Comparison of ENCODE assay signal across 8 mouse cellular contexts in the genomic region with DNA sequence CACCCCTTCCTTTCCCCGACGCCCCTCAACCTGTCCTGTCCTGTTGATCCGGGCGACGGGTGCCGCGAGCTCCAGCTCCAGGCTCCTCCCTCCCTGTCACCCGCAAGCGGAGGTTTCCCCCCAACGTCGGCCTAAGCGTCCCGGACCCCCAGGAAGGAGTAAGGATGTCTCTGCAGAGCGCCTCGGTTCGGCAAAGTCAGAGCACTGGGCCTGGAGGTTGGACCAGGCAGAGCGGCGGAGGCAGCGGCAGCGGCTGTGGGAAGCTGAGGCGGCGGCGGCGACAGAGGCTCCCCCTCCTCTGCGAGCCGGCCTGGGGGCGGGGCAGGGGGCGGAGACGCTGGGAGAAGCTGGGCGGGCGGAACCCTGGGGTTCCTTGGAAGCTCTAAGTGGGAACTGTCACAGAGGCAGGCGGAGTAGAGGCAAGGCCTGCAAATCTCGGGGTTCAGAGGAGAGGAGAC. TPM values are rescaled to one million over a fixed set of nuclear protein-coding genes. Genes with fewer than 3 reads are reported as not detected.
DNase-seq lines count a peak whose midpoint lies in the region; ATAC-seq and TF ChIP-seq lines count a peak whose summit lies in the region.

No protein-coding gene starts in this region.

- H3K9ac ChIP-seq in hindbrain, postnatal 0 days (replicated peaks; ENCODE audit: low read length) = peak overlapping the region; percentile 71

- TF ChIP-seq CTCF in hindbrain, postnatal 0 days (IDR thresholded peaks at IDR 0.05; ENCODE audit: low read depth) = no peak

- DNase-seq in R1 (ENCODE audit: low read depth, low spot score) = peak; percentile 87
- peak; percentile 75 to 83 for DNase-seq in cerebellum, postnatal 25 days
- peak; percentile 88 for DNase-seq in gastrocnemius, postnatal 10 days
- peak; percentile 87 for DNase-seq in hindbrain, postnatal 0 days (ENCODE audit: low spot score)
- peak; percentile 43 to 82 for DNase-seq in left cerebral cortex, postnatal 14 days (ENCODE audit: low spot score in 2 of 2)
- peak; percentile 84 for DNase-seq in right cerebral cortex, postnatal 25 days

- peaks cover 33% of the 10 kb centered on the region for H3K4me1 ChIP-seq in hindbrain, postnatal 0 days (ENCODE audit: insufficient read depth, low read length)
- H3K4me1 ChIP-seq in megakaryocyte, embryonic 14.5 days = peaks cover 62% of the 10 kb centered on the region

- H3K27me3 ChIP-seq in hindbrain, postnatal 0 days (ENCODE audit: insufficient read depth, low read length) = peaks cover 20% of the 10 kb centered on the region
- H3K27me3 ChIP-seq in megakaryocyte, embryonic 14.5 days (replicated peaks) = peaks cover 91% of the 10 kb centered on the region

- H3K9me3 ChIP-seq in hindbrain, postnatal 0 days (ENCODE audit: low read length) = no peaks in the 10 kb centered on the region
- H3K9me3 ChIP-seq in megakaryocyte, embryonic 14.5 days = peaks cover 2% of the 10 kb centered on the region; the same call in 1 of the 2 replicates

- WGBS in hindbrain, postnatal 0 days = under 1% methylated on average over 33 of the region's 33 CpGs

- H3K4me2 ChIP-seq in hindbrain, postnatal 0 days (ENCODE audit: low read depth, low read length) = peak overlapping the region; percentile 95

- H3K4me3 ChIP-seq in hindbrain, postnatal 0 days (ENCODE audit: low read length) = peak overlapping the region; percentile 60
- peak overlapping the region; percentile 90 for H3K4me3 ChIP-seq in megakaryocyte, embryonic 14.5 days (replicated peaks)

- H3K36me3 ChIP-seq in hindbrain, postnatal 0 days (ENCODE audit: insufficient read depth, low read length) = no peaks in the 10 kb centered on the region
- H3K36me3 ChIP-seq in megakaryocyte, embryonic 14.5 days (replicated peaks; ENCODE audit: low read length) = no peaks in the 10 kb centered on the region

- peak overlapping the region; percentile 92 for H3K27ac ChIP-seq in hindbrain, postnatal 0 days

- intact Hi-C loops in left cerebral cortex, postnatal 14 days (cut with DNase I) = loop anchor here (2.0 to 5.0 kb wide), 3 partner anchors 34 to 75 kb away; a partner anchor contains a TSS

- peak; percentile 13; the same call in 1 of the 2 replicates for ATAC-seq in hindbrain, postnatal 0 days
- ATAC-seq in erythroid progenitor cell, adult 5-6 weeks (replicated peaks; ENCODE audit: low FRiP score, poor library complexity, severe bottlenecking) = no peak

RNA-seq across cellular contexts. Expression of a gene that starts 1.0 kb away (rescaled TPM):
- total RNA-seq in gastrocnemius, postnatal 10 days (2021) = 10 to 100 TPM; 10.5 to 12.2 TPM
- total RNA-seq in hindbrain, postnatal 0 days (2014; rRNA removed) = 19.1 and 19.2 TPM in 2 replicates
- 3.8 and 4.4 TPM in 2 replicates for polyA plus RNA-seq in hindbrain, postnatal 0 days (2015; fragmentation: Nextera tagmentation; extraction: Ambion mirVana)
- 10 to 100 TPM; 15.4 to 20.4 TPM for total RNA-seq in left cerebral cortex, postnatal 14 days (2021)
- 0.64 TPM in 1 of 2 replicates, not detected in the other for polyA plus RNA-seq in megakaryocyte, embryonic 14.5 days (2012; ENCODE audit: insufficient read depth, low replicate concordance)
- not detected in 2 replicates for total RNA-seq in erythroid progenitor cell, adult 5-6 weeks (2015; ENCODE audit: low replicate concordance)
- not detected in 2 replicates for total RNA-seq in erythroid progenitor cell, adult 5-6 weeks (2017; ENCODE audit: low replicate concordance)

RNA-seq across cellular contexts. Expression of a gene that starts 2.7 kb away (rescaled TPM):
- total RNA-seq in gastrocnemius, postnatal 10 days (2021) = not detected
- 0.16 and 0.72 TPM in 2 replicates for total RNA-seq in hindbrain, postnatal 0 days (2014; rRNA removed)
- polyA plus RNA-seq in hindbrain, postnatal 0 days (2015; fragmentation: Nextera tagmentation; extraction: Ambion mirVana) = 1.1 and 1.5 TPM in 2 replicates
- not detected for total RNA-seq in left cerebral cortex, postnatal 14 days (2021)
- polyA plus RNA-seq in megakaryocyte, embryonic 14.5 days (2012; ENCODE audit: insufficient read depth, low replicate concordance) = not detected in 2 replicates
- not detected in 2 replicates for total RNA-seq in erythroid progenitor cell, adult 5-6 weeks (2015; ENCODE audit: low replicate concordance)
- not detected in 2 replicates for total RNA-seq in erythroid progenitor cell, adult 5-6 weeks (2017; ENCODE audit: low replicate concordance)

RNA-seq across cellular contexts. Expression of a gene that starts 6.9 kb away (rescaled TPM):
- 100 to 1,000 TPM; 105 to 124 TPM for total RNA-seq in gastrocnemius, postnatal 10 days (2021)
- 1.5 TPM in 1 of 2 replicates, not detected in the other for total RNA-seq in hindbrain, postnatal 0 days (2014; rRNA removed)
- 0.85 and 1.5 TPM in 2 replicates for polyA plus RNA-seq in hindbrain, postnatal 0 days (2015; fragmentation: Nextera tagmentation; extraction: Ambion mirVana)
- total RNA-seq in left cerebral cortex, postnatal 14 days (2021) = under 1 TPM; 0.76 to 0.79 TPM
- polyA plus RNA-seq in megakaryocyte, embryonic 14.5 days (2012; ENCODE audit: insufficient read depth, low replicate concordance) = not detected in 2 replicates
- total RNA-seq in erythroid progenitor cell, adult 5-6 weeks (2015; ENCODE audit: low replicate concordance) = not detected in 2 replicates
- 0.77 TPM in 1 of 2 replicates, not detected in the other for total RNA-seq in erythroid progenitor cell, adult 5-6 weeks (2017; ENCODE audit: low replicate concordance)

RNA-seq across cellular contexts. Expression of a gene that starts 12.4 kb away (rescaled TPM):
- total RNA-seq in gastrocnemius, postnatal 10 days (2021) = not detected
- not detected in 2 replicates for total RNA-seq in hindbrain, postnatal 0 days (2014; rRNA removed)
- polyA plus RNA-seq in hindbrain, postnatal 0 days (2015; fragmentation: Nextera tagmentation; extraction: Ambion mirVana) = not detected in 2 replicates
- not detected for total RNA-seq in left cerebral cortex, postnatal 14 days (2021)
- not detected in 2 replicates for polyA plus RNA-seq in megakaryocyte, embryonic 14.5 days (2012; ENCODE audit: insufficient read depth, low replicate concordance)
- not detected in 2 replicates for total RNA-seq in erythroid progenitor cell, adult 5-6 weeks (2015; ENCODE audit: low replicate concordance)
- not detected in 2 replicates for total RNA-seq in erythroid progenitor cell, adult 5-6 weeks (2017; ENCODE audit: low replicate concordance)

RNA-seq across cellular contexts. Expression of a gene that starts 15.6 kb away (rescaled TPM):
- total RNA-seq in gastrocnemius, postnatal 10 days (2021) = not detected
- not detected in 2 replicates for total RNA-seq in hindbrain, postnatal 0 days (2014; rRNA removed)
- polyA plus RNA-seq in hindbrain, postnatal 0 days (2015; fragmentation: Nextera tagmentation; extraction: Ambion mirVana) = not detected in 2 replicates
- not detected for total RNA-seq in left cerebral cortex, postnatal 14 days (2021)
- polyA plus RNA-seq in megakaryocyte, embryonic 14.5 days (2012; ENCODE audit: insufficient read depth, low replicate concordance) = not detected in 2 replicates
- total RNA-seq in erythroid progenitor cell, adult 5-6 weeks (2015; ENCODE audit: low replicate concordance) = not detected in 2 replicates
- not detected in 2 replicates for total RNA-seq in erythroid progenitor cell, adult 5-6 weeks (2017; ENCODE audit: low replicate concordance)

Comparison
In these comparisons a context has a peak if more than half of its experiments do, and no peak if none do; other contexts are left out.
1. RNA of a gene that starts 1.0 kb away (total RNA-seq): 15.4 to 20.4 TPM in left cerebral cortex, postnatal 14 days, 19.1 to 19.2 TPM in hindbrain, postnatal 0 days and 10.5 to 12.2 TPM in gastrocnemius, postnatal 10 days; not detected in erythroid progenitor cell, adult 5-6 weeks; every median in the first group is over 10 times any median in the second.
2. RNA of a gene that starts 6.9 kb away (total RNA-seq): 105 to 124 TPM in gastrocnemius, postnatal 10 days; 1.5 TPM in hindbrain, postnatal 0 days, 0.76 to 0.79 TPM in left cerebral cortex, postnatal 14 days and 0.77 TPM in erythroid progenitor cell, adult 5-6 weeks; every median in the first group is over 10 times any median in the second.
3. Peak in every context shown above with its lines, with median percentiles within 50 percentile points of each other: DNase-seq.